Mouse (Mus musculus) limb, embryonic 14.5 days (tissue): ENCODE data around the gene Son. TPM values are rescaled to one million over a fixed set of nuclear protein-coding genes. Genes with fewer than 3 reads are reported as not detected.

Experiments used
- ATAC-seq: fragments of 200-750 bp; cut with Nextera tagmentation; 2 replicates; pipeline ENCODE4 v1.8.0; 2017; ENCODE audit warnings: low read depth, moderate number of reproducible peaks, moderate TSS enrichment; ENCODE audit not compliant: low FRiP score
- DNase-seq: peaks from one replicate; pipeline ENCODE4 v3.0.0-alpha.2; 2015; ENCODE audit warnings: low spot score
- H3K27ac ChIP-seq: fragments of 300-500 bp; sonication (generic); replicated peaks from 2 replicates; pipeline ENCODE4 v1.5.1; 2014; ENCODE audit warnings: low read depth, mild to moderate bottlenecking, low read length, moderate library complexity, mixed read lengths
- H3K27me3 ChIP-seq: fragments of 300-500 bp; sonication (generic); 2 replicates; pipeline ENCODE4 v1.6.1; 2014; ENCODE audit warnings: low read length, mixed read lengths; ENCODE audit not compliant: control insufficient read depth, insufficient read depth
- H3K36me3 ChIP-seq: fragments of 300-500 bp; sonication (generic); 2 replicates; pipeline ENCODE4 v1.6.1; 2014; ENCODE audit warnings: mild to moderate bottlenecking, low read length, moderate library complexity, mixed read lengths; ENCODE audit not compliant: control insufficient read depth, insufficient read depth
- H3K4me1 ChIP-seq: fragments of 300-500 bp; sonication (generic); 2 replicates; pipeline ENCODE4 v1.6.1; 2014; ENCODE audit warnings: antibody characterized with exemption, low read length, mixed read lengths; ENCODE audit not compliant: control insufficient read depth, insufficient read depth
- H3K4me2 ChIP-seq: fragments of 300-500 bp; sonication (generic); replicated peaks from 2 replicates; pipeline ENCODE4 v1.6.1; 2014; ENCODE audit warnings: low read depth, mild to moderate bottlenecking, low read length, moderate library complexity; ENCODE audit not compliant: severe bottlenecking
- H3K4me3 ChIP-seq: fragments of 300-500 bp; sonication (generic); replicated peaks from 2 replicates; pipeline ENCODE4 v1.5.1; 2014; ENCODE audit warnings: low read length
- H3K9ac ChIP-seq: fragments of 300-500 bp; sonication (generic); 2 replicates; pipeline ENCODE4 v1.6.1; 2014; ENCODE audit warnings: mild to moderate bottlenecking, low read depth, low read length, moderate library complexity; ENCODE audit not compliant: severe bottlenecking
- H3K9me3 ChIP-seq: fragments of 300-500 bp; sonication (generic); 2 replicates; pipeline ENCODE4 v1.6.1; 2016; ENCODE audit warnings: low read length; ENCODE audit not compliant: control insufficient read depth
- POLR2A ChIP-seq: fragments of 200-500 bp; IDR thresholded peaks from 2 replicates; pipeline ENCODE4 v1.8.0; 2012; ENCODE audit warnings: inconsistent platforms, mild to moderate bottlenecking, moderate library complexity, borderline replicate concordance; ENCODE audit not compliant: insufficient read depth, insufficient read length; ENCODE audit errors: extremely low read depth
- WGBS: fragments of 180-500 bp; shearing (Covaris S2); extraction: QIAGEN DNeasy Blood & Tissue Kit; methylation state at CpG from one replicate; pipeline ENCODE4 v1.1.7; 2014; 5-methylcytosine and 5-hydroxymethylcytosine counted together
- polyA plus RNA-seq, 2 experiments: library from polyadenylated mRNA; depleted of rRNA in 1 of 2; stranded (reverse) in 1 of 2; unstranded in 1 of 2; fragments of >200 nt; fragmentation: Nextera tagmentation in 1 of 2; extraction: Ambion mirVana in 1 of 2; gene quantifications; 2 replicates each; pipeline versions ENCODE4 v1.2.1 to v1.2.3; 2012 to 2014

Gene Son
- 342 and 354 TPM in 2 replicates for polyA plus RNA-seq (2012; rRNA removed)
- 180 and 185 TPM in 2 replicates for polyA plus RNA-seq (2014; fragmentation: Nextera tagmentation; extraction: Ambion mirVana)

GRCm38 (mm10) chr16:91647461-91648219 lies at the start of gene Son:
Gene Son (plus strand): TSS chr16:91647506.
- H3K9me3 ChIP-seq = no peaks in the 10 kb centered on the region
- no peaks in the 10 kb centered on the region for H3K27me3 ChIP-seq
- H3K4me1 ChIP-seq = peaks cover 12% of the 10 kb centered on the region; the same call in 1 of the 2 replicates
- peak within 1 kb of the TSS; percentile 98 for H3K27ac ChIP-seq
- TF ChIP-seq POLR2A = peak; percentile 98; the same call in 1 of the 2 replicates
- DNase-seq = peak; percentile 97
- peak within 1 kb of the TSS; percentile 95 for H3K9ac ChIP-seq
- WGBS = under 1% methylated on average over 64 of the region's 70 CpGs
- H3K4me2 ChIP-seq = peak within 1 kb of the TSS; percentile 81
- peak within 1 kb of the TSS; percentile 77 for H3K4me3 ChIP-seq
- peaks cover 14% of the 10 kb centered on the region for H3K36me3 ChIP-seq
- peak; percentile 95 for ATAC-seq

GRCm38 (mm10) chr16:91597672-91598010 lies 49.7 kb upstream of the Son start, which contains the start of gene Tmem50b:
Gene Tmem50b (minus strand): TSS chr16:91597800.
- H3K36me3 ChIP-seq = no peaks in the 10 kb centered on the region
- DNase-seq = peak; percentile 97
- WGBS = 0% methylated on average over 8 of the region's 34 CpGs
- TF ChIP-seq POLR2A = no peak
- peak within 1 kb of the TSS; percentile 90 for H3K4me2 ChIP-seq
- no peaks in the 10 kb centered on the region for H3K27me3 ChIP-seq
- ATAC-seq = peak; percentile 100
- H3K4me1 ChIP-seq = peaks cover 3% of the 10 kb centered on the region; the same call in 1 of the 2 replicates
- no peaks in the 10 kb centered on the region for H3K9me3 ChIP-seq
- H3K4me3 ChIP-seq = peak within 1 kb of the TSS; percentile 81
- H3K9ac ChIP-seq = peak within 1 kb of the TSS; percentile 76
- no peak within 1 kb of the TSS; the same call in 1 of the 2 replicates for H3K27ac ChIP-seq

GRCm38 (mm10) chr16:91599242-91599641 lies 48.1 kb upstream of the Son start:
- Histone ChIP-seq H3K9me3 (no peaks in the 10 kb centered on the region), H3K27ac (no peak overlapping the region), H3K4me2 (no peak overlapping the region), H3K4me1 (peaks cover 3% of the 10 kb centered on the region; the same call in 1 of the 2 replicates), H3K9ac (no peak overlapping the region), H3K4me3 (no peak overlapping the region), H3K27me3 (no peaks in the 10 kb centered on the region), H3K36me3 (no peaks in the 10 kb centered on the region)
- DNase-seq = no peak
- no peak for ATAC-seq
- no peak for TF ChIP-seq POLR2A

GRCm38 (mm10) chr16:91601081-91601480 lies 46.2 kb upstream of the Son start:
- no peak overlapping the region for H3K4me2 ChIP-seq
- TF ChIP-seq POLR2A = no peak
- 42% methylated on average over 4 of the region's 4 CpGs for WGBS
- H3K9me3 ChIP-seq = no peaks in the 10 kb centered on the region
- DNase-seq = no peak
- H3K27ac ChIP-seq = no peak overlapping the region
- no peak overlapping the region for H3K4me3 ChIP-seq
- H3K9ac ChIP-seq = no peak overlapping the region
- peaks cover 3% of the 10 kb centered on the region; the same call in 1 of the 2 replicates for H3K4me1 ChIP-seq
- no peaks in the 10 kb centered on the region for H3K36me3 ChIP-seq
- no peak for ATAC-seq
- no peaks in the 10 kb centered on the region for H3K27me3 ChIP-seq

- ATAC-seq (no peak), DNase-seq (no peak)
- H3K36me3 ChIP-seq = no peaks in the 10 kb centered on the region
- no peaks in the 10 kb centered on the region for H3K27me3 ChIP-seq
- TF ChIP-seq POLR2A = no peak
- no peaks in the 10 kb centered on the region for H3K9me3 ChIP-seq
- no peak overlapping the region for H3K4me2 ChIP-seq
- H3K4me3 ChIP-seq = no peak overlapping the region
- 38% methylated on average over 9 of the region's 9 CpGs for WGBS
- peaks cover 3% of the 10 kb centered on the region; the same call in 1 of the 2 replicates for H3K4me1 ChIP-seq
- no peak overlapping the region for H3K27ac ChIP-seq
- H3K9ac ChIP-seq = no peak overlapping the region
Measured at GRCm38 (mm10) chr16:91601693-91602092, 45.6 kb upstream of the Son start.
